Mouse (Mus musculus): ENCODE measurements at regions not wholly inside any gene's neighbourhood (a gene's known extent, or its start where the extent isn't known, plus 50 kb on each side); places are given as distances from the start of the nearest gene placed in this dataset.

GRCm38 (mm10) chr11:21036161-21036916 lies 54.8 kb upstream of the Peli1 start:
- TF ChIP-seq POLR2A (IDR thresholded peaks at IDR 0.05; ENCODE audit: control insufficient read depth, low read depth, low read length) (no peak), CTCF (IDR thresholded peaks at IDR 0.05; ENCODE audit: control insufficient read depth, insufficient read depth, insufficient replicate concordance, low read depth, low read length) (no peak)

All from testis, adult 2 months (tissue).